Mouse (Mus musculus): ENCODE measurements around the gene Atg5. TPM values are rescaled to one million over a fixed set of nuclear protein-coding genes. Genes with fewer than 3 reads are reported as not detected.

Gene Atg5
- polyA plus RNA-seq, 1 experiment = 11.6 TPM

DNA sequence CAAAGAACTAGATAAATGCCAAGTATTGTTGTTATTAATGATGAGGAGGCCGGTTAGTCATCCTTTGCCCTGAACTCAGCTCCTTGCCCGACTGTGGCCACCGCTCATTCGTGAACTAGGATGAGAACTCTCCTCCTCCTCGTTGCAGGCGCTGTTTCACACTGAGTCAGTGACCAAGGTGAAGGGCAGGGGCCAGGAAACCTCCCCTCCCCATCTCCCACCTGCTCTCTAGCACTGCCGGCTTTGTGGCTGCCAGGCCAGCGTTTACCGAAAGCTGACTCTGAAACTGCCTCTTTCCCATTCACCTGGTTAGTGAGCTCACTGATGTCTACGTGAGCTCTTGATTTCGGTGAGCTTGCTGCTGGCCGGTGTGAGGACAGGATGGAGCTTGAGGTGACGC is 132.4 kb downstream of the Atg5 start:
- 92% methylated on average over 13 of the region's 13 CpGs for WGBS
- H3K36me3 ChIP-seq (ENCODE audit: control insufficient read depth, insufficient read depth, low read length) = no peaks in the 10 kb centered on the region
- H3K4me3 ChIP-seq (ENCODE audit: control insufficient read depth, insufficient read depth, low read length) = no peak overlapping the region
- no peak for DNase-seq
- H3K27ac ChIP-seq (ENCODE audit: control insufficient read depth, insufficient read depth, low read length) = no peak overlapping the region
- H3K4me1 ChIP-seq (replicated peaks; ENCODE audit: control insufficient read depth, insufficient read depth, low read length) = no peaks in the 10 kb centered on the region
- no peak for TF ChIP-seq CTCF (IDR thresholded peaks at IDR 0.05; ENCODE audit: borderline replicate concordance, control insufficient read depth, extremely low read depth, insufficient read depth, low read length, poor library complexity)
- no peak for TF ChIP-seq POLR2A (IDR thresholded peaks at IDR 0.05; ENCODE audit: control insufficient read depth, extremely low read depth, insufficient read depth, low read length, poor library complexity)
- no peaks in the 10 kb centered on the region for H3K27me3 ChIP-seq (ENCODE audit: control insufficient read depth, insufficient read depth, low read length)

DNA sequence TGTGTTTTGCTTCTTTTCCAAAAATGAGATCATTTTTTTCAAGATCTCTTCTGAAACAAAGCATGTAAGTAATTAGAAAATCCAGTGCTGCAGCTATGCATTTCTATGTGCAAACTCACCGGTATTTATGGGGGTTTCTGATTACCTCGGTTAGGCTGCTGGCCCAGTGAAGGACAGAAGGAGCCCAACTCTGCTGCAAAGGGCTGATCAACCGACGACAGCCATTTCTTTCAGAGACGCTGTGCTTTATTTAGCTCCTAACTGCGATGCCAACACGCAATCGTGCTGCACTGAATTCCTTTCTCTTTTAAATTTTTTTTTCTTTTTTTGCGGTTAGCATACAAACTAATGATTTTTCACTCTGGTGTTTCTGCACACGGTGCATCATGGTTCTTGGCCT is 133.4 kb downstream of the Atg5 start:
- no peak for DNase-seq
- Histone ChIP-seq H3K27me3 (ENCODE audit: control insufficient read depth, insufficient read depth, low read length) (no peaks in the 10 kb centered on the region), H3K27ac (ENCODE audit: control insufficient read depth, insufficient read depth, low read length) (no peak overlapping the region), H3K4me3 (ENCODE audit: control insufficient read depth, insufficient read depth, low read length) (no peak overlapping the region), H3K4me1 (replicated peaks; ENCODE audit: control insufficient read depth, insufficient read depth, low read length) (no peaks in the 10 kb centered on the region), H3K36me3 (ENCODE audit: control insufficient read depth, insufficient read depth, low read length) (no peaks in the 10 kb centered on the region)
- TF ChIP-seq CTCF (IDR thresholded peaks at IDR 0.05; ENCODE audit: borderline replicate concordance, control insufficient read depth, extremely low read depth, insufficient read depth, low read length, poor library complexity) (no peak), POLR2A (IDR thresholded peaks at IDR 0.05; ENCODE audit: control insufficient read depth, extremely low read depth, insufficient read depth, low read length, poor library complexity) (no peak)
- WGBS = 95% methylated on average over 10 of the region's 10 CpGs

DNA sequence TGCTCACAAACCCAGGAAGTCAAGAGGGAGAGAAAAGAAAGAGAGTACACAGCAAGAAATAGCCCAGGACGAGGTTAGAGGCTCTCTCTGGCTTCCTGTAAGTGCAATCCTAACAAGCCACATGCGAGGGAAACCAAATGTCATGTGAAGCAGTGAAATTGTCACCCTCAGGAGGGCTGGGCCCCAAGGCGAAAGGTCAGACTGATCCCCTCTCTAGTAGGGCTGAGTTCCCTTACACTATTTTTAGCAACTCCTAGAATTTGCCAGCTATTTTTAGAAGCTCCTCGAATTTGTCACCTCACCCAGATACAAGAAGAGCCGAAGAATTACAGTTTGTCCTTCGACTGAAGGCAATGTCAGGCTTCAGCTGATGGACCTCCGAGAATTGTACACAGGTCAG is 135.3 kb downstream of the Atg5 start:
- H3K27ac ChIP-seq (ENCODE audit: control insufficient read depth, insufficient read depth, low read length) = no peak overlapping the region
- no peak for DNase-seq
- 45% methylated on average over 7 of the region's 7 CpGs for WGBS

DNA sequence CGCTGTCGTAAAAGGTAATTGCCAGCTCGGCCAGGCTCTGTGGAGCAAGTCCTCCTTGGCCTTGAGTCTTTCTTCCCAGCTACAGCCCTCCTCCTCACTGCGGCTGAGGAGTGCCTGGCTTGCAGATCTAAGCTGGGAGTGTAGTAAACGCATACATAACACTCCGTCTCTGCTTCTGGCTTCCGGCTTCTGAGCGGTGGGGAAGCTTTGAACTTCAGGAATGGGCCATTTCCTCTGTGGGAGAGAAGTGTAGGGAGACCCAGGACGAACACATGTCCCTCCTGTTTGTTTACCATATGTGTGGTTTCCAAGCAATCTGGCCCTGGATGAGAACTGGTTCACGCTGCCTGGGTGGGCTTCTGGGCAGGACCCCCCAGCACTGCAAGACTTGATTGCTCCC is 140.9 kb downstream of the Atg5 start:
- no peak overlapping the region for H3K27ac ChIP-seq (ENCODE audit: control insufficient read depth, insufficient read depth, low read length)
- H3K4me3 ChIP-seq (ENCODE audit: control insufficient read depth, insufficient read depth, low read length) = no peak overlapping the region
- no peak for TF ChIP-seq POLR2A (IDR thresholded peaks at IDR 0.05; ENCODE audit: control insufficient read depth, extremely low read depth, insufficient read depth, low read length, poor library complexity)
- TF ChIP-seq CTCF (IDR thresholded peaks at IDR 0.05; ENCODE audit: borderline replicate concordance, control insufficient read depth, extremely low read depth, insufficient read depth, low read length, poor library complexity) = no peak
- no peak for DNase-seq
- H3K27me3 ChIP-seq (ENCODE audit: control insufficient read depth, insufficient read depth, low read length) = no peaks in the 10 kb centered on the region
- WGBS = 94% methylated on average over 10 of the region's 10 CpGs
- peaks cover 5% of the 10 kb centered on the region; the same call in 1 of the 2 replicates for H3K4me1 ChIP-seq (replicated peaks; ENCODE audit: control insufficient read depth, insufficient read depth, low read length)
- no peaks in the 10 kb centered on the region for H3K36me3 ChIP-seq (ENCODE audit: control insufficient read depth, insufficient read depth, low read length)

More for the DNA sequence above, 135.3 kb downstream of the Atg5 start:
- H3K4me3 ChIP-seq (ENCODE audit: control insufficient read depth, insufficient read depth, low read length) = no peak overlapping the region
- H3K36me3 ChIP-seq (ENCODE audit: control insufficient read depth, insufficient read depth, low read length) = no peaks in the 10 kb centered on the region
- no peaks in the 10 kb centered on the region for H3K27me3 ChIP-seq (ENCODE audit: control insufficient read depth, insufficient read depth, low read length)
- TF ChIP-seq CTCF (IDR thresholded peaks at IDR 0.05; ENCODE audit: borderline replicate concordance, control insufficient read depth, extremely low read depth, insufficient read depth, low read length, poor library complexity) = no peak
- TF ChIP-seq POLR2A (IDR thresholded peaks at IDR 0.05; ENCODE audit: control insufficient read depth, extremely low read depth, insufficient read depth, low read length, poor library complexity) = no peak
- no peaks in the 10 kb centered on the region for H3K4me1 ChIP-seq (replicated peaks; ENCODE audit: control insufficient read depth, insufficient read depth, low read length)

DNA sequence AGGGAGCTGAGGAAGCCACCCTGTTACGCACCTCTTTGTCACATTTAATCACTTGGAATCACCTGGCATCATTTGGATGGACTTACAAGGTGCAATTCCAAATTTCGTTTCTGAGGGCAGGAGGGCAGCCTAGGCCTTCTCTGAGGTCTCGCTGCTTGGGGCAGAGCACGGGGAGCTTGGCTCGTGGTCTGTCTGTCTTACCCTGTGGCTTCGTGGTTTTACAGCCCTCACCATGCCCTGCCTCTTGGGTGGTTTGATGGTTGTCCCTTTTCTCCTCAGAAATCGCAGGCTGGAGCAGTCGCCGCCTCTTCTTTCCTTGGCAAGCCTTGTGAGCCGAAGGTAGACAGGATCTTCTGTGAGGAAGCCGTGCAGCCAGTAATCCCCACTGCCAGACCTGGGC is 141.8 kb downstream of the Atg5 start:
- WGBS = 13% methylated on average over 11 of the region's 11 CpGs
- Histone ChIP-seq H3K4me3 (ENCODE audit: control insufficient read depth, insufficient read depth, low read length) (no peak overlapping the region), H3K4me1 (replicated peaks; ENCODE audit: control insufficient read depth, insufficient read depth, low read length) (peaks cover 5% of the 10 kb centered on the region; the same call in 1 of the 2 replicates), H3K27ac (ENCODE audit: control insufficient read depth, insufficient read depth, low read length) (no peak overlapping the region), H3K27me3 (ENCODE audit: control insufficient read depth, insufficient read depth, low read length) (no peaks in the 10 kb centered on the region), H3K36me3 (ENCODE audit: control insufficient read depth, insufficient read depth, low read length) (no peaks in the 10 kb centered on the region)
- TF ChIP-seq CTCF (IDR thresholded peaks at IDR 0.05; ENCODE audit: borderline replicate concordance, control insufficient read depth, extremely low read depth, insufficient read depth, low read length, poor library complexity) (no peak), POLR2A (IDR thresholded peaks at IDR 0.05; ENCODE audit: control insufficient read depth, extremely low read depth, insufficient read depth, low read length, poor library complexity) (no peak)
- no peak for DNase-seq

Other genes starting within 250 kb of the Atg5 start
- gene Crybg1, start 119.5 kb upstream of the Atg5 start, polyA plus RNA-seq (2012; rRNA removed) = 6.9 and 7.0 TPM in 2 replicates

Measured in thymus, adult 2 months (tissue).